Mouse (Mus musculus) retina, postnatal 1 day (tissue): ENCODE results near the gene Abcb4.
A peak's percentile ranks its signal among the peaks of the same experiment; 100 is the strongest.
"Not testable (repeated sequence)": the region's sequence is repeated elsewhere in the genome, so short reads cannot be mapped to it uniquely, and the experiment has no call there.

Source experiments
- DNase-seq: peaks from one replicate; pipeline ENCODE4 v3.0.0-alpha.2; 2012

The Abcb4 gene

GRCm38 (mm10) chr5:8893300-8894103, at the start of gene Abcb4:
TSS of gene Abcb4 (plus strand) at chr5:8893717.
- DNase-seq = peak; percentile 88

GRCm38 (mm10) chr5:8848607-8849575, 44.6 kb upstream of the Abcb4 start:
- not testable (repeated sequence) for DNase-seq

- no peak for DNase-seq
Measured at GRCm38 (mm10) chr5:8850851-8851250, 42.7 kb upstream of the Abcb4 start.

DNA sequence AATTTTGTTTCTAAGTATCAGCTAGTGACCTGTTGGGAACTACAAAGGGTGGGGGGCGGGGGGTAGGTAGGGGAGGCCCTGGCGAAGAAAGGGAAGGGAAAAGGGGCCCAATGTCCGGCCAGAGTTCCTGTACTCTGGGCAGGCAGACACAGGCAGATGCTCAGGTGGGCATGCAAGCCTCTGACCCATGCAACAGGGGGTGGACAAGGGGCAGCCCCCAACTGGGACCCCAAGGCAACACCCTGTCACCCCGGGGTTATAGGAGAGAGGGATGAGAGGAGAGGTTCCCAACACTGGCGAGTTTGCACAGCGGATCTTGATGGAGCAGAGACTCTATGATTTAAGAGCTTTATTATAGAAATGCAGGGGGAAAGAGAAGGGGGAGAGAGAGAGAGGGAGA, 36.3 kb upstream of the Abcb4 start:
- DNase-seq = no peak

- DNase-seq = no peak
Measured at GRCm38 (mm10) chr5:8861811-8862210, 31.7 kb upstream of the Abcb4 start.

DNA sequence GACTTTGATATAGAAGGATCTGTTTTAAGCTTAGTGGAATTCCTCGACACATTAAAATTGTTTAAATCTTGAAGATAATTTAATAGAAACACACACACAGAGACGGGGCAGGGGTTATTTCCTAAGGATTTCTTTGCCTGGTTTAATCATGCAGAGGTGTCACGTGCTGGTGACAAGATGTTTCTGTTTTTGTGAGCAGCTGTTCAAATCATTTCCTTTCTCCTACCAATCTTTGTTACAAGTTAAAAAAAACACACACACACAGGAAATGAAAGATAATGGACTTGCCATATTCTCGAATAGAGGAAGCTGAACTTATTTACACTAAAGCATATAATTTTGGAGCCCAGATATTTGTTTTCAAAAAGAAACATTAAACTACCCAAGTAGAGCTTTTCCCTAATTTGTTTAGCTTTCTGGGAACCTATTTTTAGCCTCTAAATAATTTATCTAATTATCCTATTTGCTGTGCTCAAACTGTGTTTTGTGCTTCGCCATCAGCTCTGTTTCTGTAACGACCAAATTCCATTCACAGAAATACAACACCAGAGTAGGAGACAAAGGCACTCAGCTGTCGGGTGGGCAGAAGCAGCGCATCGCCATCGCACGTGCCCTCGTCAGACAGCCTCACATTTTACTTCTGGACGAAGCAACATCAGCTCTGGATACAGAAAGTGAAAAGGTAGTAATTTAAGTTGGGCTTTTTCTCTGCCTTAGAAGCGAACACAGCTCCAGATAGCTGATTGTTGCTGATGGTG, 29.8 kb upstream of the Abcb4 start:
- DNase-seq = peak; percentile 10

DNA sequence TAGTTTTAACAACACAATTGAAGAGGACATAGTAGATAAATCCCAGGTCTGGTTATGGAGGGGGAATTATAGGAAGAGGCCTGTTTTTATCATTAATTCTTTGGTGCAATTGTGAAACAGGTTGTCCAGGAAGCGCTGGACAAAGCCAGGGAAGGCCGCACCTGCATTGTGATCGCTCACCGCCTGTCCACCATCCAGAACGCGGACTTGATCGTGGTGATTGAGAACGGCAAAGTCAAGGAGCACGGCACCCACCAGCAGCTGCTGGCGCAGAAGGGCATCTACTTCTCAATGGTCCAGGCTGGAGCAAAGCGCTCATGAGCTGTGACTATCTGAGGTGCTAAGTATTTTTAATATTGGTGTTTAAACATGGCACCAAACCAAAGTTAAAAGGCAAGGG, 27.9 kb upstream of the Abcb4 start:
- DNase-seq = not testable (repeated sequence)

- no peak for DNase-seq
Measured at GRCm38 (mm10) chr5:8866366-8866765, 27.2 kb upstream of the Abcb4 start.

GRCm38 (mm10) chr5:8868019-8868418, 25.5 kb upstream of the Abcb4 start:
- peak; percentile 66 for DNase-seq

GRCm38 (mm10) chr5:8872979-8873915, 20.3 kb upstream of the Abcb4 start:
- no peak for DNase-seq

DNA sequence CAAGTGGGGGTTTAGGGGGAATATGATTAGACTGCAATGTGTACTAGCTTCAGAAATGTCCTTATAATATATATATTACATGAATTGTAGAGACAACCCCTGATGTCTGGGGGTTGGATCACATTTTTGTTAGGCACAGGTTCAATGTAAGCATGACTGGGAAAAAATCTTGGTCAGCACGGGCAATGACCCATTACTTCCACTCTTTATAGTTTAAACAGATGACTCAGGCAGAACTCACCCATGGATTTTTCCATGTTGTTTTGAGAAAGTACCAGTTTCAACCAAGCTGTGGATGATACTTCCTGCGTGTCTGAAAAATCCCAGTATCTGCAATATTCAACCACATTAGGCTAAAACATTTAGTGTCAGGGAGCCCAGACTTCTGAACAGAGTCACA, 16.4 kb upstream of the Abcb4 start:
- DNase-seq = no peak

DNA sequence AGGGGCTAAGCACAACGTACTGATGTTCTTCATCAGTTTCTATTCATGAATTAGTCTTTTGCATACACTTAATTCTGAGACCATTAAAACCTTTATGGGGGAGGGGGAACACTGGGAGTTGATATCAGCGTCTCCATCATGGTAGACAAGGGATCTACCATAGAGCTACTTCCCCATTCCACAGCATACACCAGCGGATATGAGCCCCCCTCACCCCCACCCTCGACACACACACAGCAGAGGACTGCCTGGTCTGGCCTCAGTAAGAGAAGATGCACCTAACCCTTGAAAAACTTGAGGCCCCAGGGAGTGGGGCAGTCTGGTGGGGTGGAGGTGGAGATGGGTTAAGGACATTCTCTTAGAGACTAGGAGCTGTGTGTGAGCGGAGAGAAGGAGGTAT, 15.7 kb upstream of the Abcb4 start:
- no peak for DNase-seq

DNA sequence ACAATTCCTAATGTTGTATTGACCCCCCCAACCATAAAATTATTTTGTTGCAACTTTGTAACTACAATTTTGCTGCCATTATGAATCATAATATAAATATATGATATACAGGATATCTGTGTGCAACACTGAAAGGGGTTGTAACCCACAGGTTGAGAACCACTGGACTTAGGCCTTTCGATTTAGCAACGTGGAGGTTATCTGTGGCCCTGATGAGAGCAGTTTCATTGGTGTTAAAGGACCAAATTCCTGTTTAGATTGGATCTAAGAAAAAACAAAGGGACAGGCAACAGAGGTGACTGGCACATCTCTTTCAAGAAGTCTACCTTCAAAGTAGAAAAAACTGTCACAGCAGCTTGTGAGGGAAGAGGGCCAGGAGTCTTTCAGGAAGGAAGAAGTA, 7.7 kb upstream of the Abcb4 start:
- no peak for DNase-seq

DNA sequence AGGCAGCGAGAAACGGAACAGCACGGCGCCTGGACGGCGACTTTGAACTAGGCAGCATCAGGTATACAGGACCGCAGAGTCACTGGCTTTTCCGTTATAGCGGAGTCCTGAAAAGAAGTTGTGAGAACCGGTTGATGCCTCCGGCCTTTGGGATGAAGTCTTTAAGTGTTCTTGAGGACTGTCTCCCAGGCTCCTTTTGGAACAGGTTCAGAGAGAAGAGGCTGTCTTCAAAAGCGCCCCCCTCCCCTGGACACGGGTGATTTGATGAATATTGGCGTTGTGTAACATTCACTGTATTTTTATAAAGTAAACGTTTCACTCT, 548 bp downstream of the Abcb4 start:
- DNase-seq = no peak

DNA sequence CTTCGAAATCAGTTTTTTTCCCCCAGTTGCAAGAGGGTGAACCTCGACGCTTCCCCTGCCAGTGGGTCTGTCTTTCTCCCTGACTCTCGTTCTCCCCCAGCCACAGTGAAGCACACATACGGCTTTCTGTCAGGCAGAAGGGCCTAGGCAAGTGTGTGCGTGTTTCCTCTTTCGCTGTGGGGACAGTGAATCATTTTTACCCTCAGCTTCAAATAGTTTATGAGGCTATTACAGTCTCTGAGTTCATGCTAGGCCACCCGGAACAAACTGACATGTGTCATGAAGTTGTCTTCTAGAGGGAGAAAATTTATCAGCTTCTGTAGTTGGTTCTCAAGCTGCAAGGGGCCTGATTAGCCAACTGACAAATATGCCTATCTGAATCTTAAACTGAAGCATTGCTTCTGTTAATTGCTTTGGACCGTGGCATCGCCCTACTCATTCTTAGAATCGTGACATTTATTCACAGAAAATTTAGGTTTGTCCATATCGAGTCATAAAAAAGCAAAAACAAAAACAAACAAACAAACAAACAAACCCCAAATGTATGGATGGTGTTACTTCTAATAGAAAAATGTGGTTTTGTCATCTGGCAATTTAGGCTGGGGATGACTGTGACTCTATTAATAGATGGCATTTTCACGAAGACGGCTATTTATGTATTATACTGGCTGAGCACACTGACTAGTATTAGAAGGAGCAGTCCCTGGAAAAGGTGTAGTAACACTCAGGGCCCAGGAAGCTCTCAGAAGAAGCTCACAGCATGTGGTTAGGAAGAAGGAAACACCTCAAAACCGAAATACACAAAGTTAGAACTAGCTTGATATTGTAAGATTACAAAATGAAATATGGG, 1.3 kb downstream of the Abcb4 start:
- DNase-seq = peak; percentile 24

DNA sequence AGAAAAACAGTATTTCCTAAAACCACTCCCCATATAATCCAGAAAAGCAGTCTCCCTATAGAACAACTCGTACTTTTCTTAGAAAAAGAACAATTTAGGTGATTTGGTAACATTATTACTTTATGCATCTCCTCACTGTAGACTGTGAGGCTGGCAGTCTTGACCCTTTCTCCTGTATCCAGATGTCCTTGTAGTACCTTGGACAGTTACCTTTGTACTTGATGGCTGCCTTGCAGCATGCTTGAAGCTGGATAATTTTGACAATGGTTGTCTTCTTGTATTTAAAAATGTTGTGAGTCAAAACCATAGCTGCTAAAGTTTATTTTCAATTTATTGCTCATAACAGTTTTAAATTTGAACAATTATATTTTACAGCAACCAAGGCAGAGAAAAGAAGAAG, 2.7 kb downstream of the Abcb4 start:
- DNase-seq = no peak

GRCm38 (mm10) chr5:8898246-8898645, 4.7 kb downstream of the Abcb4 start:
- no peak for DNase-seq

- no peak for DNase-seq
Measured at GRCm38 (mm10) chr5:8901001-8901400, 7.5 kb downstream of the Abcb4 start.

GRCm38 (mm10) chr5:8902141-8902817, 8.8 kb downstream of the Abcb4 start:
- DNase-seq = no peak

- DNase-seq = no peak
Measured at GRCm38 (mm10) chr5:8904539-8904938, 11.0 kb downstream of the Abcb4 start.
